Mouse (Mus musculus): ENCODE data around the gene Klk1b22.
"Not testable (repeated sequence)": the region's sequence is repeated elsewhere in the genome, so short reads cannot be mapped to it uniquely, and the experiment has no call there.

The Klk1b22 gene

DNA sequence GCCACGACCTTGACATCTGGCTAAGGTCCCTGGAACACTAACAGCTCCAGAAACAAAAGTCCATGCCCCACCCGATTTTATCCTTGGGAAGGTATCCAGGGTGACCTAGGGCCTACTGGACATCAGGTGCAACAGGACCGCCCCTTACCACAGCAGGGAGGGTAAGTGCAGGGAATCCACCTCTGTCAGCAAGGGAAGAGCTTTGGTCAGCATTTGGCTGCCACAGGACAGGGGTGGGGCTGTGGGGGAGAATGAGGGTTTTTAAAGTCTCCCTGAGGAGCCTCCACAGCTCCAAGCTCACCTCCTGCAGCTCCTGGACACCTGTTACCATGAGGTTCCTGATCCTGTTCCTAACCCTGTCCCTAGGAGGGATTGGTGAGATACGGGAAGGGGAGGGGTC, at the start of gene Klk1b22:
Gene Klk1b22 (plus strand): TSS at position 301 of the 400 bp plus-strand sequence.
- in situ Hi-C loops (cut with MboI) = no loop called here

DNA sequence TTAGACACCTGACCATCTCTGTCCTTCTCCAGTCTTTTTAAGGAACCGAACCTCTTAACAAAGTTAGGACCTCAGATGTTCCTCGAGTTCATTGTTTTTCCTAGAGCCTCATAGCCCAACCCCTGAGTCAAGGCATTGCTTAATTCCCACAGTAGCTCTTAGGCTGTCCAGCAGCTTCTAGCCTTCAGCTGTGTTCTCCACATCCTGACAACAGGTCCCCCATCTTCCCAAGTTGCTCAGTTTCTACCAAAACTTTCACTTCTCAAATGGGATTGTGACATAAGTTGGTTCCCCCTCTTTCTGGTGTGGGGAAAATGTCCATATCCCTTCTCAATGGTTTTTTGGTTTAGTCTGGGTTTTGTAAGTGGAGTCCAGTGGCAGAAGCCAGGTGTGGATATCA, 40.4 kb upstream of the Klk1b22 start:
- in situ Hi-C loops (cut with MboI) = no loop called here

- in situ Hi-C loops (cut with MboI) = no loop called here
These were observed 34.8 kb upstream of the Klk1b22 start for GRCm38 (mm10) chr7:44077703-44078102.

DNA sequence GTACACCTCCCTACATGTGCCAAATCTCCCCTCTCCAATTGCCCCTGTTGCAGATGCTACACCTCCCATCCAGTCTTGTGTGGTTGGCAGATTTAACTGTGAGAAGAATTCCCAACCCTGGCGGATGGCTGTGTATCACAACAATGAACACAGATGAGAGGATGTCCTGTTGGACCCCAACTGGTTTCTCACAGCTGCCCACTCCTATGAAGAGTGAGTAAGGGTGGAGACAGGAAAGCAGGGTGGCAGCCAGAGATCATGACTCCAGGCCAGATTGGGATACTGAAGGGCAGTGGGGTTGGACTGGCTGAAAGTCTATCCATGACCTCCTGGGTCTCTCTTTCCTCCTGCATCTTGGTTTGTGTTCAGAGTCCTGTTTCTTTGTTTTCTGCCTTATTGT, 16.4 kb upstream of the Klk1b22 start:
- in situ Hi-C loops (cut with MboI) = no loop called here

DNA sequence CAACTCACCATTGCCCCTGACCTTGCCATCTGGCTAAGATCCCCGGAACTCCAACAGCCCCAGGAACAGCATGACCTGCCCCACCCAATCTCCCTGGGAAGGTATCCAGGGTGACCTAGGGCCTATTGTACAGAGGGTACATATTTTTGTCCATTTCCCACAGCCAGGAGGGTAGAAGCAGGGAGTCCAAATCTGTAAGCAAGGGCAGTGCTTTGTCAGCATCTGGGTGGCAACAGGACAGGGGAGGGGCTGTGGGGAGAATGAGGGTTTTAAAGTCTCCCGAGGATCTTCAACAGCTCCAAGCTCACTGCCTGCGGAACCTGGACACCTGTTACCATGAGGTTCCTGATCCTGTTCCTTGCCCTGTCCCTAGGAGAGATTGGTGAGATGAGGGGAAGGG, 10.4 kb upstream of the Klk1b22 start, which contains the start of gene Klk1b21:
Gene Klk1b21 (plus strand): TSS at position 301 of the 400 bp plus-strand sequence.
- in situ Hi-C loops (cut with MboI) = not testable (repeated sequence)

DNA sequence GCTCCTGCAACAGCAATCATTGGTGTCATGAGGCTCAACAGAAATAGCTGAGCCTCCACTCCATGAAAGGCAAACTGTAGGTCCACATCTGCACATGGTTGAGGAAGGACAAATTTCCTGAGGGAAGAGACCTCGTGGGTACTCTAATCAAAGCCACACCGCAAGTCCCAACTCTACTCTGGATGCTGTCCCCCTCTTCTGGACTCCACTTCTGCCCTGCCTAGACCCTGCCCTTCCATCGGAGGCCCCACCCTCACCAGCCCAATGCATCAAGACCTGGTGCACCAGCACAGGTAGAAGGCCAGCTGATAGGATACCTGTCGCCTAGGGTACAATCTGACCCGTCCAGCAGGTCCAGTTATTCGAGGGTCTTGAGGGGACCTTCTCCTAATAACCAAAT, 11.0 kb downstream of the Klk1b22 start:
- in situ Hi-C loops (cut with MboI) = no loop called here

DNA sequence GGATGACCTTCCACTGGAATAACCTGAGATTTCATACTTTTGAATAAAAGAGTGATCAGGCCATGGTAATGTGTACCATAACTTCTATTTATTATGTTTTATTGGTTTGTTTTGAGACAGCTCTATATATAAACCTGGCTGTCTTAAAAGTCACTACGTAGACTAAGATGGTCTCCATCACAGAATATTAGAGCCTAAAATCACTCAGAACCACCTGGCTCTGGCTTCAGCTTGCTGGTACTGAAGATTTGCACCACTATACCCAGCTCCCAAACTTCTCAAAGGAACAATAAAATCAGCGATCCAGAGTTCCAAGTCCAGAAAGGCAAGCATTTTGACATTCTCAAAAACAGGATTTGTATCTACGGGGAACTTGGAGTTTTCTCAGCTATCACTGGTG, 24.0 kb downstream of the Klk1b22 start, which contains the start of gene Klk1b16:
Gene Klk1b16 (plus strand): TSS at position 301 of the 400 bp plus-strand sequence.
- in situ Hi-C loops (cut with MboI) = no loop called here
